Mouse (Mus musculus) thymus, postnatal 14 days (tissue): ENCODE measurements around the gene Ell.

Experiments
- DNase-seq: peaks from one replicate; pipeline ENCODE4 v3.0.0; 2021

The Ell gene

GRCm38 (mm10) chr8:70538633-70539076, 602 bp upstream of the Ell start:
- DNase-seq, result peak; percentile 100

GRCm38 (mm10) chr8:70540013-70540506, 803 bp downstream of the Ell start:
- DNase-seq, result no peak

- no peak for DNase-seq
Measured at GRCm38 (mm10) chr8:70540507-70541071, 1.3 kb downstream of the Ell start.

- no peak for DNase-seq
Measured at GRCm38 (mm10) chr8:70541081-70541480, 1.8 kb downstream of the Ell start.

GRCm38 (mm10) chr8:70544200-70544687, 5.0 kb downstream of the Ell start:
- peak; percentile 41 for DNase-seq

- DNase-seq, result no peak
Measured at GRCm38 (mm10) chr8:70546412-70546811, 7.2 kb downstream of the Ell start.

GRCm38 (mm10) chr8:70547762-70548161, 8.5 kb downstream of the Ell start:
- no peak for DNase-seq

- peak; percentile 37 for DNase-seq
Measured at GRCm38 (mm10) chr8:70549412-70550184, 10.3 kb downstream of the Ell start.

GRCm38 (mm10) chr8:70551558-70552161, 12.4 kb downstream of the Ell start:
- no peak for DNase-seq

GRCm38 (mm10) chr8:70552836-70553235, 13.6 kb downstream of the Ell start:
- DNase-seq, result no peak

GRCm38 (mm10) chr8:70553740-70554139, 14.5 kb downstream of the Ell start:
- peak; percentile 39 for DNase-seq

GRCm38 (mm10) chr8:70555079-70555747, 16.0 kb downstream of the Ell start:
- DNase-seq, result peak; percentile 56

GRCm38 (mm10) chr8:70558334-70558733, 19.1 kb downstream of the Ell start:
- peak; percentile 86 for DNase-seq

- peak; percentile 37 for DNase-seq
Measured at GRCm38 (mm10) chr8:70558983-70559382, 19.7 kb downstream of the Ell start.

- peak; percentile 54 for DNase-seq
Measured at GRCm38 (mm10) chr8:70560096-70560495, 20.8 kb downstream of the Ell start.

GRCm38 (mm10) chr8:70560564-70560963, 21.3 kb downstream of the Ell start:
- no peak for DNase-seq

GRCm38 (mm10) chr8:70561357-70561756, 22.1 kb downstream of the Ell start:
- no peak for DNase-seq

GRCm38 (mm10) chr8:70561809-70562535, 22.7 kb downstream of the Ell start:
- no peak for DNase-seq

- DNase-seq, result no peak
Measured at GRCm38 (mm10) chr8:70562802-70563201, 23.5 kb downstream of the Ell start.

GRCm38 (mm10) chr8:70563763-70564387, 24.6 kb downstream of the Ell start:
- no peak for DNase-seq

- no peak for DNase-seq
Measured at GRCm38 (mm10) chr8:70564696-70565235, 25.5 kb downstream of the Ell start.

- DNase-seq, result peak; percentile 48
Measured at GRCm38 (mm10) chr8:70565561-70565960, 26.3 kb downstream of the Ell start.
